Mouse (Mus musculus) embryonic facial prominence, embryonic 14.5 days (tissue): ENCODE results near the gene Ttc12. TPM values are rescaled to one million over a fixed set of nuclear protein-coding genes. Genes with fewer than 3 reads are reported as not detected.

Experiments used
- ATAC-seq: fragments of 200-750 bp; cut with Nextera tagmentation; 2 replicates; pipeline ENCODE4 v1.8.0; 2017; ENCODE audit warnings: low read depth, moderate number of reproducible peaks, moderate TSS enrichment
- DNase-seq: peaks from one replicate; pipeline ENCODE4 v3.0.0-alpha.2; 2015; ENCODE audit warnings: low spot score
- H3K27ac ChIP-seq: fragments of 300-500 bp; sonication (generic); replicated peaks from 2 replicates; pipeline ENCODE4 v1.5.1; 2014; ENCODE audit warnings: low read depth, mild to moderate bottlenecking, low read length, moderate library complexity
- H3K27me3 ChIP-seq: fragments of 300-500 bp; sonication (generic); replicated peaks from 2 replicates; pipeline ENCODE4 v1.6.1; 2014; ENCODE audit warnings: low read length; ENCODE audit not compliant: control insufficient read depth, insufficient read depth
- H3K36me3 ChIP-seq: fragments of 300-500 bp; sonication (generic); 2 replicates; pipeline ENCODE4 v1.6.1; 2014; ENCODE audit warnings: low read length, mixed read lengths; ENCODE audit not compliant: control insufficient read depth, insufficient read depth
- H3K4me1 ChIP-seq: fragments of 300-500 bp; sonication (generic); 2 replicates; pipeline ENCODE4 v1.6.1; 2014; ENCODE audit warnings: antibody characterized with exemption, low read length; ENCODE audit not compliant: control insufficient read depth, insufficient read depth
- H3K4me2 ChIP-seq: fragments of 300-500 bp; sonication (generic); 2 replicates; pipeline ENCODE4 v1.6.1; 2014; ENCODE audit warnings: low read depth, mild to moderate bottlenecking, low read length, moderate library complexity, mixed read lengths
- H3K4me3 ChIP-seq: fragments of 300-500 bp; sonication (generic); 2 replicates; pipeline ENCODE4 v1.5.1; 2014; ENCODE audit warnings: low read depth, mild to moderate bottlenecking, low read length
- H3K9ac ChIP-seq: fragments of 300-500 bp; sonication (generic); 2 replicates; pipeline ENCODE4 v1.6.1; 2014; ENCODE audit warnings: low read depth, mild to moderate bottlenecking, low read length, moderate library complexity, mixed read lengths
- H3K9me3 ChIP-seq: fragments of 300-500 bp; sonication (generic); 2 replicates; pipeline ENCODE4 v1.6.1; 2016; ENCODE audit warnings: low read length; ENCODE audit not compliant: control insufficient read depth
- WGBS: fragments of 180-500 bp; shearing (Covaris S2); extraction: QIAGEN DNeasy Blood & Tissue Kit; methylation state at CpG from one replicate; pipeline ENCODE4 v1.1.7; 2014; 5-methylcytosine and 5-hydroxymethylcytosine counted together
- polyA plus RNA-seq: library from polyadenylated mRNA; unstranded; fragments of >200 nt; fragmentation: Nextera tagmentation; extraction: Ambion mirVana; gene quantifications from 2 replicates; pipeline ENCODE4 v1.2.1, GENCODE M21; 2014

The Ttc12 gene
- polyA plus RNA-seq, 1 experiment from 2014 or later: 2.0 TPM

DNA sequence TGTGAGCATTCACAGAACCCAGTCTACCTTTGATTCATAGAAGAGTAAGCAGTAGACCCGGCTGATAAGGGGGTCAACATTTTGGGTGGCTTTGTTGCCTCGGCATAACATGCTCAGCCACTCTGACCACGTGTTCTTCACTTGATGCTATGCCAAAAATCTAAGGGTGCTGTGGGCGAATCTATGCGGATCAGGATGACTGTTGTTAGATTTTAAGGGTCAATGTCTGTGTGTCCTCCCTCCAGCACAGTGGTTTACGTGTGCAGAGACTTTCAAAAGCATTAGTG is 1.6 kb upstream of the Ttc12 start:
- H3K27me3 ChIP-seq: no peaks in the 10 kb centered on the region
- H3K4me1 ChIP-seq: no peaks in the 10 kb centered on the region
- no peaks in the 10 kb centered on the region for H3K9me3 ChIP-seq
- no peaks in the 10 kb centered on the region for H3K36me3 ChIP-seq
- H3K9ac ChIP-seq: no peak overlapping the region
- no peak overlapping the region for H3K27ac ChIP-seq
- WGBS: 85% methylated on average over 6 of the region's 6 CpGs
- ATAC-seq: no peak
- no peak for DNase-seq
- H3K4me2 ChIP-seq: no peak overlapping the region
- no peak overlapping the region for H3K4me3 ChIP-seq

DNA sequence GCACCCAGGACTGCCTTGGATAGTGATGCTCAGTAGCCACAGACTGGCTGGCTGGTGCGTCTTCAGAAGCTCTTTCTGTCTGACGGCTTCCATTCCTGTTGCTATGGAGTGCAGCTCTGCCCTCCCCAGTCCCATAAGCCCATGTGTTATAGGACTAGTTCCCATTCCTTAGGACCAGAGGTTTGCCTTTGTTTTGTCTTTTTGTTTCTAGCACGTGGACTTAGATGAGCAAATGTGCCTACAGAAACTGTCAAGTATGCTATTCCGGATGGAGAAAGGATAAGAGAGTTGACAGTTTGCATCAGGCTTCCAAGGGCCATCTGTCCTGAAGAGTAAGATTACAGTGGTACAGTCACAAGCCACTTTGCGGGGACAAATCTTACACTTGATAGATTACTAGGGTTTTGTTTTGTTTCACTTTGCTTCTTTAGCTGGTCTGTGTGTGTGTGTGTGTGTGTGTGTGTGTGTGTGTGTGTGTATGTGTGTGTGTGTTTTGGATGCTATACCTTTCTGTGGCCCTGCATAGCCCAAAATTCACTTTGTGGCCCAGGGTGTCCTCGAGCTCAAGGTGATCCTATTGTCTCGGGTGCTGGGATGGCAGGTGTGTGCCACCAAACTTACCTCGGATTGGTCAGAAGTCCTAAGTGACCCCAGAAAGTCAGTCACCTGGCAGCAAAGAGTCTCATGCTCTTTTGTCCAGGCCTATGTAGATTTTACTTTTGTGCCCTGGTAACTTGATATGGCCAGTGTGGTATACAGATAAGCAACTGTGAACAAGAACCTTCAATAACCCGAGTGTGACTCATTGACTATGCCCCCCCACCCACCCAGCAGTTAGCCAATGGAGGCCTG is 1.0 kb upstream of the Ttc12 start:
- Histone ChIP-seq H3K4me2 (no peak overlapping the region), H3K27ac (no peak overlapping the region), H3K9ac (no peak overlapping the region), H3K9me3 (no peaks in the 10 kb centered on the region), H3K36me3 (no peaks in the 10 kb centered on the region), H3K4me1 (no peaks in the 10 kb centered on the region), H3K4me3 (no peak overlapping the region), H3K27me3 (no peaks in the 10 kb centered on the region)
- DNase-seq (no peak), ATAC-seq (no peak)
- 69% methylated on average over 9 of the region's 9 CpGs for WGBS

DNA sequence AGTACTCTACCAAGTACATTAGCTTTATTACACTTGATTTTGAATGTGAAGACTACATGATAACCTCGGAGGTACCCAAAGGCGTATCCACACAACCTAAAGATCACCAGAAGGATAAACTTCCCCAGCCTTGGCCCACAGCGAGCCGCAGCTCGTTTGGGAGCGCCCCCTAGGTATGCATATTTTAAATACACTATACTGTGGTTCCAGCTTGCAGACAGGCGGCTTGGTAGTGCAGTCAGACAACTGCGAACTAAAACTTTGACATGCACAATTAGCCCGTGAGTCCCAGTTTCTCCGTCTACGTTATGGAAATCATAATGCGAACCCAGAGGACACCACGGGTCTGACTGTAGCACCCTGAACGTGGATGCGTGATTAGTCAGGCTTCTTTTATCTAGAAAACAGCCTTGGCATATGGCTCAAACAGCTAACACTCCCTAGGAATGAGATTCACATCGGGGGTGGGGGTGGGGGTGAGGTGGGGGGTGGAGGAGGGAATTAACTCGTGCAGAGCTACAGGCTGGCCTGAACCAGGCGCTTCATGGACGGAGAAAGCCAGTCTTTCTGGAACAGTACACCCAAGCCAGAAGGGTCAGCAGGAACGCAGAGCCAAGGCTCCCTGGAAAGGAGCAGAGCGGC is 654 bp downstream of the Ttc12 start:
- no peaks in the 10 kb centered on the region for H3K27me3 ChIP-seq
- H3K4me3 ChIP-seq: peak overlapping the region; percentile 49
- peak overlapping the region; percentile 59 for H3K4me2 ChIP-seq
- H3K4me1 ChIP-seq: no peaks in the 10 kb centered on the region
- H3K9me3 ChIP-seq: no peaks in the 10 kb centered on the region
- peak overlapping the region; percentile 54 for H3K9ac ChIP-seq
- 6% methylated on average over 21 of the region's 21 CpGs for WGBS
- no peaks in the 10 kb centered on the region for H3K36me3 ChIP-seq
- no peak overlapping the region for H3K27ac ChIP-seq
- ATAC-seq (peak; percentile 12), DNase-seq (peak; percentile 68)

- no peak overlapping the region for H3K9ac ChIP-seq
- H3K4me3 ChIP-seq: no peak overlapping the region
- no peaks in the 10 kb centered on the region for H3K9me3 ChIP-seq
- DNase-seq (no peak), ATAC-seq (no peak)
- no peak overlapping the region for H3K27ac ChIP-seq
- H3K4me2 ChIP-seq: no peak overlapping the region
- 34% methylated on average over 10 of the region's 10 CpGs for WGBS
- no peaks in the 10 kb centered on the region for H3K36me3 ChIP-seq
- no peaks in the 10 kb centered on the region for H3K4me1 ChIP-seq
- H3K27me3 ChIP-seq: no peaks in the 10 kb centered on the region
Observed at GRCm38 (mm10) chr9:49483316-49483715, 2.7 kb downstream of the Ttc12 start.

DNA sequence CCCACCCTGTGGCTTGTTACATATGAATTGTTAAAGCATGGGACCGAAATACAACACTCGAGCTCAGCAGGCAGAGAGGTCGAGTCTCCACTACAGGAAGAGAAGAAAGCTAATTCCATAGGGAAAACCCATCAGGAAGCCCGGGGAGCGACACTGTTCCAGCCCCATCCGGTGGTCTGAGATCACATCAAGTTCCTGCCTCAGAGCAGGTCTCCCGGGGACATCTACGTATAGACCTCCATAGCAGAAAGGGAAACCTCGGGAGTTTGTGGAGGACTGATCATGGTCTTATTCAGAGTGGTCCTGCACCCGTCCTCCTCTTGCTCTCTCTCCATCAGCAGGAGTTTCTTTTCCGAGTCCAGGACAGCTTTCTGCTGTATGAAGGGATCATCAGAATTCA is 13.9 kb downstream of the Ttc12 start:
- 59% methylated on average over 11 of the region's 11 CpGs for WGBS
- Histone ChIP-seq H3K4me3 (no peak overlapping the region), H3K9me3 (0 out of 2 replicates have a peak, but pooled peaks cover 3% of the 10 kb centered on the region), H3K9ac (no peak overlapping the region), H3K4me1 (no peaks in the 10 kb centered on the region), H3K27me3 (no peaks in the 10 kb centered on the region), H3K4me2 (no peak overlapping the region), H3K27ac (no peak overlapping the region), H3K36me3 (no peaks in the 10 kb centered on the region)
- no peak for ATAC-seq
- DNase-seq: no peak

DNA sequence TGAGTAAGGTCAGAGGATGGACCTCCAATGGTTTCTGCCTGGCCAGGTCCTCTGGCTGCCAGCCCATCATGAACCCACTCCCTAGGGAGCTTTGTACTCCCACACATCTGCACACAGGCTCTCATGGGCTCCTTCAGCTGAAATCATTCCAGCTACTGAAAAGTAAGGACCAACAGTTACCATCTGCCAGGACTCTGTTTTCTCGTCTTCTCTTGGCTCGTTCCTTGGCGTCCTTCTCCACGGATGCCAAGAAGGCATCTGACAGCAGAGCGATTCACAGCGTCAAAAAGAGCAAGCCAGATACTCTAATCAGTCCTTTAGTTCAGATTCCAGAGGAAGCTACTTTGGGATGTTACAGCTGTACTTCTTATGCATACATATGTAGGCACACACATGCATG is 15.1 kb downstream of the Ttc12 start:
- ATAC-seq (no peak), DNase-seq (no peak)
- no peak overlapping the region for H3K27ac ChIP-seq
- H3K9me3 ChIP-seq: no peaks in the 10 kb centered on the region
- WGBS: 85% methylated on average over 6 of the region's 6 CpGs
- no peaks in the 10 kb centered on the region for H3K27me3 ChIP-seq
- no peaks in the 10 kb centered on the region for H3K4me1 ChIP-seq
- no peak overlapping the region for H3K9ac ChIP-seq
- H3K4me3 ChIP-seq: no peak overlapping the region
- H3K36me3 ChIP-seq: no peaks in the 10 kb centered on the region
- H3K4me2 ChIP-seq: no peak overlapping the region

GRCm38 (mm10) chr9:49470006-49470405 is 16.0 kb downstream of the Ttc12 start:
- Histone ChIP-seq H3K4me1 (no peaks in the 10 kb centered on the region), H3K4me3 (no peak overlapping the region), H3K27me3 (no peaks in the 10 kb centered on the region), H3K9me3 (no peaks in the 10 kb centered on the region), H3K27ac (no peak overlapping the region), H3K36me3 (no peaks in the 10 kb centered on the region), H3K4me2 (no peak overlapping the region), H3K9ac (no peak overlapping the region)
- 89% methylated on average over 19 of the region's 19 CpGs for WGBS
- no peak for DNase-seq
- ATAC-seq: no peak

DNA sequence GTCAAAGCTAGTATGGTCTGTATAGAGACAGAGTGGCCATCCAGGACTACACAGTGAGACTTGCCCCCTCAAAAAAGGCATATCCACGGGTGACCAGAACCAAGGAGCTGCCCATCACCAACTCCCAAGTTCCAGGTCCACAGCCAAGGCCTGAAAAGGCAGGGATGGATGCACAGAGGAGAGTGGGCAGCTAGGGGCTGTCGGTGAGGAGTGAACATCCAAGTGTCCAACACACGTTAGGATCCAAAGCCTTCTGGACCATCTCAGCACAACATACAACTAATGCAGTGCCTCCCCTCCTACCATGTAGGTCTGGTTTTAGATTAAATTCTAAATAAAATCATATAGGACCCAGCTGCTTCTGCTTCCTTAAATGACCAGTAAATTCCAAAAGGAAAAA is 29.9 kb downstream of the Ttc12 start:
- no peak for ATAC-seq
- no peak overlapping the region for H3K4me3 ChIP-seq
- H3K27me3 ChIP-seq: no peaks in the 10 kb centered on the region

DNA sequence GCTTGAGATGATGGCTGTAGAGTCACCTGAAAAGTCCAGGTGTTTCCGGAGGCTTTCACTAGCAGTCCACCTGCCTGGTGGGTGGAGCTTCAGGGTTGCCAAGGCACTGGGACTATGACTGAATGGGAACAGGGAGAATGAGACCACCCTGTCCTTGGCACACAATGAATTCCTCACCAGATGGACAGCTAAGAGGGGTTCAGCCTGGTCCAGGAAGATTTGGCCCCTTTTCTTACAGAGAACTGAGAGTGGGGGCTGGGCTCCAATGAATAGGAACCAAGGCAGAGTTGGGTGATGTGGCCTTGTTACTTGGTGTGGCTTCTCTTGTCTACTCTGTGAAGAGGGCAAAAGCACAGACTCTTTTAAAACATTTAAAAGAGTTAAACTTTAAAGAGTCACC is 33.6 kb downstream of the Ttc12 start:
- no peaks in the 10 kb centered on the region for H3K27me3 ChIP-seq
- no peaks in the 10 kb centered on the region for H3K9me3 ChIP-seq
- no peak for ATAC-seq
- H3K4me1 ChIP-seq: no peaks in the 10 kb centered on the region
- H3K4me2 ChIP-seq: no peak overlapping the region
- 100% methylated on average over 1 of the region's 1 CpGs for WGBS
- H3K9ac ChIP-seq: no peak overlapping the region
- no peaks in the 10 kb centered on the region for H3K36me3 ChIP-seq
- H3K4me3 ChIP-seq: no peak overlapping the region
- H3K27ac ChIP-seq: no peak overlapping the region
- DNase-seq: no peak

More for the DNA sequence above, 29.9 kb downstream of the Ttc12 start:
- H3K9ac ChIP-seq: no peak overlapping the region
- no peak overlapping the region for H3K4me2 ChIP-seq
- no peaks in the 10 kb centered on the region for H3K4me1 ChIP-seq
- no peak overlapping the region for H3K27ac ChIP-seq
- H3K9me3 ChIP-seq: no peaks in the 10 kb centered on the region
- no peak for DNase-seq
- no peaks in the 10 kb centered on the region for H3K36me3 ChIP-seq
- 87% methylated on average over 3 of the region's 3 CpGs for WGBS
